Comparison of ENCODE assay signal across 14 mouse cellular contexts in the genomic region with DNA sequence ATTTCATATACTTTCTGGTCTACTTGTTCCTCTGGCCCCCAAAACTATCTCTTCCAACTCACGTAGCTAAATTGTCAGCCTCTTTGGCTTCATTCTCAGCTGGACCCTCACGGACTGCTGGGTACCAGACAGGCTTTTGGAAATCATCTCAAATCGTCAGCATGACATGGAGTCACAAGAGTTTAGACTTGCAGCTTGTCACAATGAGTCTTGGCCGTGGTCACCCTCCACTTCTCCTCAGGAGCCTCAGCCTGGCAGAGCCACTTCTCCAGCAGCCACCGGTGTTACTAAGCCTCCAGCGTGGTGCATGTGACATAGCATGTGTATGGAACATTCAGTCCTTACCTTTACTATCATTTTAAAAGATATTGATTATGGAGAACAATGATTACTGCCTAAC.
DNase-seq lines count a peak whose midpoint lies in the region.
"Had no signal": no experiment of that assay in that cellular context is flagged by ENCODE, and none has a peak within 500 bp of the region (broad histone marks: within the 10 kb centered on the region; RNA-seq: fewer than 3 reads in every experiment).

No protein-coding gene starts in this region.

- intact Hi-C loops in heart, postnatal 10 days (cut with DNase I): no loop called here
- intact Hi-C loops in left cerebral cortex, postnatal 4 days (cut with DNase I): no loop called here

- DNase-seq in cerebellum, postnatal 10 days: peak; percentile 61 to 74
- DNase-seq in cerebellum, postnatal 25 days: no peak
- peak; percentile 61 for DNase-seq in heart, adult 11 months
- no peak for DNase-seq in heart, postnatal 10 days
- peak; percentile 20 for DNase-seq in left cerebral cortex, postnatal 4 days
- DNase-seq in left cerebral cortex, adult 8-10 months (ENCODE audit: low spot score in 2 of 2): no peak
- DNase-seq: adrenal gland, adult 8-10 months; adrenal gland, postnatal 14 days; adrenal gland, postnatal 36 days; B cell, adult 2 months; cerebellum, adult 11-12 months; cerebellum, adult 2 months; cerebellum, adult 9-11 months; forebrain, postnatal 0 days had no signal

Comparison
In these comparisons a context has a peak if more than half of its experiments do, and no peak if none do; other contexts are left out.
1. DNase-seq: peak in cerebellum, postnatal 10 days (2 of 2), heart, adult 11 months (single experiment) and left cerebral cortex, postnatal 4 days (single experiment); none in cerebellum, postnatal 25 days (0 of 2), heart, postnatal 10 days (0 of 2) and left cerebral cortex, adult 8-10 months (0 of 2).